Mouse (Mus musculus): Measurements from ENCODE around the gene Dnmt3a.

GRCm38 (mm10) chr12:3892240-3893059, 86.6 kb downstream of the Dnmt3a start:
- TF ChIP-seq USF1 (IDR thresholded peaks at IDR 0.05; ENCODE audit: low read depth, low read length) (no peak), E2F4 (IDR thresholded peaks at IDR 0.05; ENCODE audit: insufficient replicate concordance, low read depth, low read length) (no peak), MAFK (IDR thresholded peaks at IDR 0.05; ENCODE audit: insufficient replicate concordance, low read length) (no peak), POLR2A (IDR thresholded peaks at IDR 0.05; ENCODE audit: low read depth, low read length) (no peak), TCF12 (IDR thresholded peaks at IDR 0.05; ENCODE audit: low read depth, low read length) (no peak), UBTF (IDR thresholded peaks at IDR 0.05; ENCODE audit: low read depth, low read length) (no peak), RAD21 (IDR thresholded peaks at IDR 0.05; ENCODE audit: low read depth, low read length) (no peak), ZNF384 (IDR thresholded peaks at IDR 0.05; ENCODE audit: low read depth, low read length) (no peak), ZC3H11A (IDR thresholded peaks at IDR 0.05; ENCODE audit: low read depth, low read length) (no peak), CTCF (conservative IDR thresholded peaks at IDR 0.05 in 1 of 2, IDR thresholded peaks at IDR 0.05 in 1 of 2; ENCODE audit: low read depth in 2 of 2, low read length in 2 of 2) (no peak), CHD1 (IDR thresholded peaks at IDR 0.05; ENCODE audit: low read depth, low read length) (no peak), MAX (IDR thresholded peaks at IDR 0.05; ENCODE audit: low read length) (no peak), MXI1 (IDR thresholded peaks at IDR 0.05; ENCODE audit: low read depth, low read length) (no peak), IRF4 (IDR thresholded peaks at IDR 0.05; ENCODE audit: low read depth, low read length) (no peak)

Measured in CH12.LX (cell line).